Mouse (Mus musculus) brain, embryonic 14.5 days (tissue): ENCODE results near the gene Fdxacb1.
A peak's percentile ranks its signal among the peaks of the same experiment; 100 is the strongest.

Experiments used
- CTCF ChIP-seq: fragments of 200-500 bp; IDR thresholded peaks from 2 replicates; pipeline ENCODE4 v1.5.1; 2012; ENCODE audit warnings: inconsistent platforms, mild to moderate bottlenecking, moderate library complexity, borderline replicate concordance; ENCODE audit not compliant: insufficient read depth, insufficient read length; ENCODE audit errors: extremely low read depth
- POLR2A ChIP-seq: fragments of 200-500 bp; IDR thresholded peaks from 2 replicates; pipeline ENCODE4 v1.6.1; 2012; ENCODE audit warnings: mild to moderate bottlenecking, inconsistent platforms, borderline replicate concordance; ENCODE audit not compliant: poor library complexity, insufficient read depth, insufficient read length, severe bottlenecking; ENCODE audit errors: extremely low read depth

DNA sequence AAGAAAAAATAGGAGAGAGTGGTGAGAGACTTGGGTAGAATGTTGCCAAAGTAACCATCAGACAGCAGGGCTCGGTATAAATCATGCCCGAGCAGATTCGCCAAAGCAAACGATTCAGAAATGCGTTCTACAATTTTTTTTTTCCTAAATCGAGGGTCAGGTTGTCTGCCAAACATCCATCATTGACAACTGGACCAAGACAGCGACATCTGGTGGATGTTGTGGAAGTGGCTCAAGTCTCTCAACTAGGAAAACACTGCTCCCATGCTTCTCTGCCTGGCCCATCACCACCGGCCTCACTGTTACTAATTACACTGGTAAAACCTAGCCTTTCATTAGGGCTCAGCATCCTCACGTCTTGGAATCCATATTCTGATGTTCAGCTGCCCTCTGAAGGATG lies 33.0 kb upstream of the Fdxacb1 start:
- TF ChIP-seq POLR2A, result no peak
- peak; percentile 87 for TF ChIP-seq CTCF
